Mouse (Mus musculus) small intestine, adult 2 months (tissue): ENCODE data around the gene Spin2e. TPM values are rescaled to one million over a fixed set of nuclear protein-coding genes. Genes with fewer than 3 reads are reported as not detected.
"Not testable (repeated sequence)": the region's sequence is repeated elsewhere in the genome, so short reads cannot be mapped to it uniquely, and the experiment has no call there.

Source experiments
- H3K27ac ChIP-seq: fragments of 200-500 bp; 2 replicates; pipeline ENCODE4 v1.5.1; 2012; ENCODE audit warnings: low read depth, low read length, control low read depth, inconsistent platforms; ENCODE audit not compliant: insufficient read depth
- H3K27me3 ChIP-seq: fragments of 200-500 bp; 2 replicates; pipeline ENCODE4 v1.6.1; 2012; ENCODE audit warnings: mild to moderate bottlenecking, moderate library complexity, low read length, inconsistent platforms; ENCODE audit not compliant: control insufficient read depth, insufficient read depth
- H3K36me3 ChIP-seq: fragments of 200-500 bp; 2 replicates; pipeline ENCODE4 v1.6.1; 2012; ENCODE audit warnings: mild to moderate bottlenecking, low read length, control low read depth, inconsistent platforms; ENCODE audit not compliant: control insufficient read depth, insufficient read depth
- H3K4me1 ChIP-seq: fragments of 200-500 bp; 2 replicates; pipeline ENCODE4 v1.6.1; 2012; ENCODE audit warnings: low read length, inconsistent platforms, mixed read lengths; ENCODE audit not compliant: control insufficient read depth, insufficient read depth, insufficient read length
- H3K4me3 ChIP-seq: fragments of 200-500 bp; 2 replicates; pipeline ENCODE4 v1.5.1; 2012; ENCODE audit warnings: low read depth, mild to moderate bottlenecking, control low read depth, inconsistent platforms, low read length, moderate library complexity
- WGBS: fragments of 180-500 bp; shearing (Covaris S2); methylation state at CpG from one replicate; pipeline ENCODE4 v1.1.7; 2018; 5-methylcytosine and 5-hydroxymethylcytosine counted together
- polyA plus RNA-seq: library from polyadenylated mRNA; depleted of rRNA; stranded (reverse); fragments of >200 nt; gene quantifications from 2 replicates; pipeline ENCODE4 v1.2.3, GENCODE M21; 2012; rRNA removed

The Spin2e gene
- not detected in 2 replicates for polyA plus RNA-seq

GRCm38 (mm10) chrX:31618820-31619219 is at the start of gene Spin2e:
Gene Spin2e (minus strand): TSS chrX:31618920.
- not testable (repeated sequence) for H3K4me3 ChIP-seq, H3K27ac ChIP-seq, H3K4me1 ChIP-seq, H3K36me3 ChIP-seq, H3K27me3 ChIP-seq
- WGBS: 82% methylated on average over 2 of the region's 2 CpGs

- not testable (repeated sequence) for H3K4me3 ChIP-seq, H3K4me1 ChIP-seq, H3K36me3 ChIP-seq, H3K27me3 ChIP-seq, H3K27ac ChIP-seq
- WGBS: no CpG with 5 or more reads among the region's 1 CpGs
Measured at GRCm38 (mm10) chrX:31574183-31574582, 44.5 kb downstream of the Spin2e start, which contains the start of gene Gm21883. Gene Gm21883 (minus strand): TSS chrX:31574283.

Other genes with a start within 250 kb of the Spin2e start
- gene Btbd35f19, start 235.0 kb downstream of the Spin2e start, polyA plus RNA-seq: not detected in 2 replicates
- not detected in 2 replicates for gene Gm21883, start 44.6 kb downstream of the Spin2e start, polyA plus RNA-seq
- gene Btbd35f25, start 98.2 kb upstream of the Spin2e start, polyA plus RNA-seq: not detected in 2 replicates